Mouse (Mus musculus) macrophage (primary cell): ENCODE measurements around the gene Klf4. TPM values are rescaled to one million over a fixed set of nuclear protein-coding genes. Genes with fewer than 3 reads are reported as not detected.
A peak's percentile ranks its signal among the peaks of the same experiment; 100 is the strongest.

Source experiments
- H3K27ac ChIP-seq: fragments of 350-480 bp; formaldehyde crosslinking; 2 replicates; pipeline ENCODE4 v1.9.0; 2021
- H3K36me3 ChIP-seq: fragments of 350-480 bp; formaldehyde crosslinking; 2 replicates; pipeline ENCODE4 v1.9.0; 2021; ENCODE audit errors: inconsistent target
- H3K4me3 ChIP-seq: fragments of 350-480 bp; formaldehyde crosslinking; 2 replicates; pipeline ENCODE4 v1.9.0; 2021; ENCODE audit errors: inconsistent target
- H3K79me2 ChIP-seq: fragments of 350-480 bp; formaldehyde crosslinking; 2 replicates; pipeline ENCODE4 v1.9.0; 2021; ENCODE audit errors: inconsistent target
- WGBS: methylation state at CpG from one replicate; pipeline ENCODE4 v1.1.7; 2026; ENCODE audit warnings: inconsistent platforms; ENCODE audit not compliant: missing documents; 5-methylcytosine and 5-hydroxymethylcytosine counted together
- polyA plus RNA-seq: library from polyadenylated mRNA; stranded (reverse); fragments of 250-400 nt; gene quantifications from 3 replicates; pipeline ENCODE4 v1.2.4, GENCODE M21; 2018; ENCODE audit warnings: inconsistent platforms

The Klf4 gene
- polyA plus RNA-seq, 1 experiment from 2014 or later: 1.0 TPM

DNA sequence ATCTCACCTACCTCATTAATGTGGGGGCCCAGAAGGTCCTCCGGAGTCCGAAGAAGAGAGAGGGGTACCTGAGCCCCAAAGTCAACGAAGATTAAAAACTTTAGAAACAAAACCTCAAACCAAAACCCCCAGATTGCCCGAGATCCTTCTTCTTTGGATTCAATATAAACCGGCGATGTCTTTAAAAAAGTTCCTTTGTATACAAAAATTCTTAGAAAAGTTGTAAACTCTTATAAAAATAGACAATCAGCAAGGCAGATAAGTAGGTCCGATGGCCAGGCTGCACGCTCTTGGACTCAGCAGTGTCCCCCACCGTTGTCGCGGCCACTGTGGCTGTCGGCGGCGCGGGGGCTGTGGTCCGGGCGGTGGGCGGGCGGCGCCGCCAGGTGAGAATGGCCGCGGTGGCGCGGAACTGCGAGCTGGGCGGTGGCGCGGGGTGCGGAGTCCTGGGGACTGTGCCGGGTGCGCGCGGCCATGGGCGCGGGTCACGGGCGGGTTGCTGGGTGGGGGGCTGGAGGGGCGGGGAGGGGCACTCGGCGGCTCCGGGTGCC, 335 bp downstream of the Klf4 start:
- H3K79me2 ChIP-seq: no peaks in the 10 kb centered on the region
- H3K27ac ChIP-seq: no peak overlapping the region
- H3K4me3 ChIP-seq: peak overlapping the region; percentile 43
- under 1% methylated on average over 36 of the region's 42 CpGs for WGBS
- no peaks in the 10 kb centered on the region for H3K36me3 ChIP-seq

DNA sequence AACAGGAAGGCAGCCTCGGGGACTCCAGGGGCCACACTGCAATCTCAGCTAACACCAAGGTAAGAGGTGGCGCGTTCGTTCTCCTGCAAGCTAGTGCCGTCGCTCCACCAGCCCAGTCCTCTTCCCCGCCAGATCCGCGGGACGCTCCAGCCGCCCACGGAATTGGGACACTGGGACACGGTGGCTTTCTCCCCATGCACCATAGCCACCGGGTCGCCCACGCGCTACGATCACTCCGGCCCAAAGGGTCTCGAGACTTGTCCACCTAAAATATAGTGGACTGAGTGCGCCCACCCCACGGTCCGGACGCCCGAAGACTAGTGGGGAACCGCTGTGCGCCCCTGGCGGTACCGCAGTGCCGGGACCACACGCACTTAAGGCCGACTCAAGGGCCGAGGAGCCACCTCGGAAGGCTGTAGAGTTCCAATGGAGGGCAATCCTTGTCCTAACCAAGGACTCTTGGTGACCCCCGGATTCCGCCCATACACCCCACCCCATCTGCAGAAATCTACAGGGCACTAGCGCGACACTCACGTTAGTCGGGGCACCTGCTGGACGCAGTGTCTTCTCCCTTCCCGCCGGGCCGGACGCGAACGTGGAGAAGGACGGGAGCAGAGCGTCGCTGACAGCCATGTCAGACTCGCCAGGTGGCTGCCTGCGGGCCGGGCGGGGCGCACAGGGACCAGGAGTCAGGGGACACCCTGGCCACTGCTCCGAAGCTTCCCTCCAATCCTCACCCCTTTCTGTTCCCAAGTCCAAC, 990 bp downstream of the Klf4 start:
- no peak overlapping the region for H3K27ac ChIP-seq
- peak overlapping the region; percentile 43 for H3K4me3 ChIP-seq
- no peaks in the 10 kb centered on the region for H3K36me3 ChIP-seq
- H3K79me2 ChIP-seq: no peaks in the 10 kb centered on the region
- WGBS: 1% methylated on average over 56 of the region's 56 CpGs

DNA sequence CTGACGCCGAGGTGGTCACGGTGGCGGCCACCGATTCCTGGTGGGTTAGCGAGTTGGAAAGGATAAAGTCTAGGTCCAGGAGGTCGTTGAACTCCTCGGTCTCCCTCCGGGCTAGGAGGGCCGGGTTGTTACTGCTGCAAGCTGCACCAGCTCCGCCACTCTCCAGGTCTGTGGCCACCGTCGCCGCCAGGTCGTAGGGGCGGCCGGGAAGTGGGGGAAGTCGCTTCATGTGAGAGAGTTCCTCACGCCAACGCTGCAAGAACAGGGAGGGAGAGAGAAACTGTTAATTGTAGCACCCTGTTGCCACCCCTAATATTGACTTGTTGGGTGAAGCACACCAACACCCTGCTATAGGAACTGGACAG, 1.6 kb downstream of the Klf4 start:
- H3K79me2 ChIP-seq: no peaks in the 10 kb centered on the region
- H3K36me3 ChIP-seq: no peaks in the 10 kb centered on the region
- no peak overlapping the region for H3K27ac ChIP-seq
- H3K4me3 ChIP-seq: peak overlapping the region; percentile 43
- 3% methylated on average over 20 of the region's 20 CpGs for WGBS

DNA sequence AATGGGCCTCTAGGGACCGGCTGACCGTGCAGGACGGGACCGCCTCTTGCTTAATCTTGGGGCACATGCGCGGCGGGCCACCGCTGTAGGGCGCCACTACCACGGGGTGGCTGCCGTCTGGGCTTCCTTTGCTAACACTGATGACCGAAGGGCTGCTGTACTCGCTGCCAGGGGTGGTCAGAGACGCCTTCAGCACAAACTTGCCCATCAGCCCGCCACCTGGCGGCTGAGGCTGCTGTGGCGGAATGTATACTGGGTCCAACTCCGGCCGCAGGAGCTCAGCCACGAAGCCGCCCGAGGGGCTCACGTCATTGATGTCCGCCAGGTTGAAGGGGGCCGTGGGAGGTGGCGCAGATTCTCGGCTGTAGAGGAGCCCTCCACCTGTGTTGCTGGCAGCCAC, 2.0 kb downstream of the Klf4 start:
- WGBS: 4% methylated on average over 22 of the region's 27 CpGs
- H3K79me2 ChIP-seq: no peaks in the 10 kb centered on the region
- H3K27ac ChIP-seq: no peak overlapping the region
- no peak overlapping the region for H3K4me3 ChIP-seq
- no peaks in the 10 kb centered on the region for H3K36me3 ChIP-seq

DNA sequence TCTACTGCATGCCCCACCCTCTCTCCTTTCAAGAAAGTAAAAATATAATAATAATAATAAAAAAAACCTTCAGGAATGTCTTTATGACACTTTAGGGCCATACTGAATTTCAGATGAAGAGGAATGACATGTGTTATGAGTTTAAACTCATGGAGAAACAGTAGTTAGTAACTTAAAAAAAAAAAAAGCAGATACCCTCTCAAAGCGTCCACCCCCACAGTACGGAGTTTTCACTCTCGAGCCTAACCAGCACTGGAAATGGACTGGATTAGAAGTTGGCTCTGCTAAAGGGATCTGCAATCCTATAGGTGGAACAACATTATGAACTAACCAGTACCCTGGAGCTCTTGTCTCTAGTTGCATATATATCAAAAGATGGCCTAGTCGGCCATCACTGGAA, 3.9 kb downstream of the Klf4 start:
- 95% methylated on average over 3 of the region's 4 CpGs for WGBS
- Histone ChIP-seq H3K4me3 (no peak overlapping the region), H3K79me2 (no peaks in the 10 kb centered on the region), H3K27ac (no peak overlapping the region), H3K36me3 (no peaks in the 10 kb centered on the region)

DNA sequence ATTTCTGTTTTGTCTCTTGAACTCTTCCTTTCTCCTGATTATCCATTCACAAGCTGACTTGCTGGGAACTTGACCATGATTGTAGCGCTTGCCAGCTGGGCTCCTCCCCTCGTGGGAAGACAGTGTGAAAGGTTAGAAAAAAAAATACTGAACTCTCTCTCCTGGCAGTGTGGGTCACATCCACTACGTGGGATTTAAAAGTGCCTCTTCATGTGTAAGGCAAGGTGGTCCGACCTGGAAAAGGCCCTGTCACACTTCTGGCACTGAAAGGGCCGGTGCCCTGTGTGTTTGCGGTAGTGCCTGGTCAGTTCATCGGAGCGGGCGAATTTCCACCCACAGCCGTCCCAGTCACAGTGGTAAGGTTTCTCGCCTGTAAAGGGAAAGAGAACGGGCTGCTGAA, 4.3 kb downstream of the Klf4 start:
- WGBS: 87% methylated on average over 12 of the region's 12 CpGs

DNA sequence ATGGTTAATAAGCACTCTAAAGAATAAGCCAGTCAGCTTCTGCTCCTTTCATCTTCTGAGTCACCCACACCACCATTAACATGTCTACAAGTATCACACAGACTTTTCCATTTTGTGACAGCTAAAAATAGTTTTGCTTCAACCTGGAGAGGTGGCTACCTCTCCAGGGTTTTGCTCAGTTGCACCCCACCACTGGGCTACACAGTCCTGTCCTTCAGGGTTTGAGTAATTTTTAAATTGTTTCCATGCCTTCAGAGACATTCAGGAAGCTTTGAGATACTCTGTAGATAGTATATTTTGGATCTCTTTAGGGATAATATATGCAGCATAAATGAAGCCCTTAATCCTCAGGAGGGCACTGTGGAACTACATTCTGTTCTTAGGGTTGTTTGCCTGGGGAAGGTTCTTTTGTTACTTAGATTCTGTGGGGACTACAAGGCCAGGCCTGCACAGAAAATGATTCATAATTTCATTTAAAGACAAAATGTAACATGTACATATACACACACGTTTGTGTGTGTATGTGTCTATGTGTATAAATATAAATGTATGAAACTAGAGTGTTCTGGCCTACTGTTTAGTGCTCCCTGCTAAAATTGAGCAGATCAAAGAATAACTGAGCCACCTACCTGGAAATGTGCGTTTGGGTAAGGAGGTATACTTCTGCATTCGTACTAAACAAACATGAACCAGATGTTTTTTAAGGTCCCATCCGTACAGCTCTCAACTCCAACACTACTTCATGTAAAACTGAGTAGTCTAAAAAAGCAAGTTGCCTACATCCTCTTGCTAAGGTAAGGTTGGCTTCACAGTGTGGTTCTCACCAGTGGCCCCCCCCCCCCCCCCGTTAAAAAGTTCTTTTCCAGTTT, 5.8 kb downstream of the Klf4 start:
- H3K36me3 ChIP-seq: no peaks in the 10 kb centered on the region
- H3K27ac ChIP-seq: no peak overlapping the region
- H3K4me3 ChIP-seq: no peak overlapping the region
- no peaks in the 10 kb centered on the region for H3K79me2 ChIP-seq
- 88% methylated on average over 4 of the region's 5 CpGs for WGBS

More for the DNA sequence above, 4.3 kb downstream of the Klf4 start:
- no peaks in the 10 kb centered on the region for H3K36me3 ChIP-seq
- no peaks in the 10 kb centered on the region for H3K79me2 ChIP-seq
- no peak overlapping the region for H3K4me3 ChIP-seq
- H3K27ac ChIP-seq: no peak overlapping the region

DNA sequence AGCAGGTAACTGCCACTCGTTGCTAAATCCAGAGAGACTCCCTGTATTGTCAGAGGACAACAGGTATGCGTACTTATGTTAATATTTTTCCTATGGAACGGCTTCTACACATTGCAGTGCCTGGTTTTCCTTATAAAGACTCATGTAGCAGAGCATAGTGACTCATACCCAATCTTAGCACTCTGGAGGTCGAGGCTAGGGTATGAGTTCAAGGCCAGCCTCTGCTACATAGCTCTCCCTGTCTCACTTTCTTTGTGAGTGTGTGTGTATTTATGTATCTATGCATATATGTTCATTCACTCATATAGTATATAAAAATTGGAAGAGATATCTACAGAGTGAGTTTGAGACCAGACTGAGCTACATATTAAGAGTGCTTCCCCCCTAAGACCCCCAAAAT, 8.3 kb downstream of the Klf4 start:
- no peaks in the 10 kb centered on the region for H3K79me2 ChIP-seq
- WGBS: 81% methylated on average over 4 of the region's 4 CpGs
- no peak overlapping the region for H3K27ac ChIP-seq
- no peaks in the 10 kb centered on the region for H3K36me3 ChIP-seq
- H3K4me3 ChIP-seq: no peak overlapping the region

DNA sequence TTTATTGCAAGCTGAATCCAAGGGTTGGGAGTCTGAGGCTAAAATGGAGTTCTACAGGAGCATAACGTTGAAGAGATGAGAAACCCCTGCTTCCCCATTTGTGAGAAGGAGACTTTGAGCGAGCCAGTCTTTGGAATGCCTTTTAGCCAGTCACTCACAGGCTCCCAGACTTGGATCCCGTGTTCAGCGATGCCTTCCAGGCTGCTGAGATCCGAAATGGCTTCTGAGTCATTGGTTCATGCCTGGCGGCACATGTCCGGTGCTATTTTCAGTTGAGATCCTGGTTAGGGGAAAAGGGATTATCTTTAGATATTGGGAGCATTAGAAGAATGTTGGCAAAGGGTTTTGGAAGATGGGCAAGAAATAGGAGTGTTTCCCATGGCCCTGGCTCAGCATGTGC, 14.8 kb downstream of the Klf4 start:
- Histone ChIP-seq H3K4me3 (no peak overlapping the region), H3K36me3 (no peaks in the 10 kb centered on the region), H3K27ac (no peak overlapping the region), H3K79me2 (no peaks in the 10 kb centered on the region)
- 84% methylated on average over 7 of the region's 7 CpGs for WGBS

DNA sequence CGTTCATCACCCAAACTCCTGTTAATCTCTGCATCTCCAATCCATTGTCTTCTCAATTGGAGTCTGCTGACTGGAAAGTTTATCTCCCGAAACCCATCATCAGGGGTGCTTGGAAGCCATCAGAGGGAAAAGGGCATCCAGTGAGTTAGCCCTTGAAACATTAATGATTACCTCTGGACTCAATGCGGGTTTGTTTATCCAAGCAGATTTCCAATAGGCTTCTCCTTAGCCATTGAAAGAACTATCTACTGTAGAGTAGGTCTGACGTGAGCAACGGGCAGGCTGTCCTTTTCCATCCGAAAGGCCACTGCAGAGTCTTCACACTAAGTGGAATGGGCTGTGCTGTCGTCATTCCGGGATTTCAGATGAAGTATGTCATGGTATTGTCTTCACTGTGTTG, 16.2 kb downstream of the Klf4 start:
- Histone ChIP-seq H3K4me3 (no peak overlapping the region), H3K36me3 (no peaks in the 10 kb centered on the region), H3K27ac (no peak overlapping the region), H3K79me2 (no peaks in the 10 kb centered on the region)
- WGBS: 95% methylated on average over 8 of the region's 8 CpGs

DNA sequence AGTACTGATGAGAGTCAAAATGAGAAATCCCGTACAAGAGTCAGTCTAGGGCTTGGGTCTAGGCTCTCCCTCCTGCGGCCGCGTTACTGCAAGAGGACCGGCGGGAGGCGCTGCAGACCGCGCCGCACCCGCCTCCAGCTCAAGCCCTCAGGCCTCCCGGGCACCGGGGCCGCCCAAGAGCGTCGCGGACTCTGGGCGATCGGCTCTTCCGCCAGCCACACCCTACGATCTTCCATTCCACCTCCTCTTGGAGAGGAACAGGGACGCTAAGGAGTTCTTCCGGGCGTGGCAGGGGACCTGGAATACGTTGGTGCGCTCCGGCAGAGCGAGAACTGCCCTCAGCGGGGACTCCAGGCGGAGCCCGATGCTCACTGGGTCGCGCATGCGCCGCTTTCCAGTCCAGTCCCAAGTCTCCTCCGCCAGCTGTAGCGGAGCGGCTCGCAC, 17.5 kb downstream of the Klf4 start:
- H3K36me3 ChIP-seq: no peaks in the 10 kb centered on the region
- WGBS: under 1% methylated on average over 38 of the region's 39 CpGs
- no peak overlapping the region for H3K27ac ChIP-seq
- H3K79me2 ChIP-seq: no peaks in the 10 kb centered on the region
- peak overlapping the region; percentile 25 for H3K4me3 ChIP-seq

DNA sequence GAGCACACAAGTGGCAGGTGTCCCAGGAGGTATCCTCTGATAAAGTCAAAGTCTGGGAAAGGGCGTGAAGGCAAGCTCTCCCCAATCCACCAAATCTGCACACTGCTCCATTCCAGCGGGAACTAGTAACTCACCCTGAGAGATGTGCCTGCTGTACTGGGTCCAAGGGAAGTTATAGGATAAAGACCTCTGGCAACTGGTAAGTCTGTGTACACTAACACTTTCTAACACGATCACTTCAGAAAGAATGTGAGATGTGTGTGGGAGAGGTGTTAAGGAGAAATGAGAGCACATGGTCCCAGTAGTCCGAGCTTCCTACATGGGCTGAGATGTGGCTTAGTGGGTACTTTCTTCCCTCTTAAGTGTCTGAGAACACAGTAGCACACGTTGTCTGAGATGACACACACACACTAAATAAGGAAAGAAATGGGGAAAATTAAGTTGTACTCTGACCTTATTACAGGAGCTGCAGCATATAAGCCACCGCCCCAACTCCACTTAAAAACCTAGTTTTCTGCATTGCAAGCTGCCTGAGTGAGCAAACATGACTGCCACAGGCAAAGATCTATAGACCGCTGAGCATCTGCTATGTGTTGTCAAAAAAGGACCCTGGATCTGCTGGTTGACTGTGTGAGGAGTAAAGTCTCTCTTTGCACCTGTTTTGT, 18.5 kb downstream of the Klf4 start:
- whole genome bisulfite sequencing: 92% methylated on average over 7 of the region's 7 CpGs
- no peaks in the 10 kb centered on the region for H3K36me3 ChIP-seq
- no peaks in the 10 kb centered on the region for H3K79me2 ChIP-seq
- H3K4me3 ChIP-seq: no peak overlapping the region
- no peak overlapping the region for H3K27ac ChIP-seq

DNA sequence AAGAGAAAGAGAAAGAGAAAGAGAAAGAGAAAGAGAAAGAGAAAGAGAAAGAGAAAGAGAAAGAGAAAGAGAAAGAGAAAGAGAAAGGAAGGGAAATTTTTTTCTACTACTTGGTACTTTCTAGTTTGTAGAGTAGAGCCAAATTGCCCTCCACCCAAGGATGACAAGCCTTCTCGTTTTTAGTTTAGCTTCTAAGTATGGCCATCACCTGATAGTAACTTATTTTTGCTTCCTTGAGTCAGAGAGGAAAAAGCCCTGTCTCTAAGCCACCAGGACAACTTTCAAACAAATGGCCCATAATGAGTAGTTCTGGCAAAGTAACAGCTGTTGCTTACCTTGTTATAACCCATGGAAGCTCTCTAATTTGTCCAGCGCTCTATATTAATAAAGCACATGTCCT, 20.9 kb downstream of the Klf4 start:
- WGBS: 88% methylated on average over 2 of the region's 2 CpGs
- no peak overlapping the region for H3K27ac ChIP-seq
- H3K36me3 ChIP-seq: no peaks in the 10 kb centered on the region
- H3K79me2 ChIP-seq: no peaks in the 10 kb centered on the region
- no peak overlapping the region for H3K4me3 ChIP-seq

DNA sequence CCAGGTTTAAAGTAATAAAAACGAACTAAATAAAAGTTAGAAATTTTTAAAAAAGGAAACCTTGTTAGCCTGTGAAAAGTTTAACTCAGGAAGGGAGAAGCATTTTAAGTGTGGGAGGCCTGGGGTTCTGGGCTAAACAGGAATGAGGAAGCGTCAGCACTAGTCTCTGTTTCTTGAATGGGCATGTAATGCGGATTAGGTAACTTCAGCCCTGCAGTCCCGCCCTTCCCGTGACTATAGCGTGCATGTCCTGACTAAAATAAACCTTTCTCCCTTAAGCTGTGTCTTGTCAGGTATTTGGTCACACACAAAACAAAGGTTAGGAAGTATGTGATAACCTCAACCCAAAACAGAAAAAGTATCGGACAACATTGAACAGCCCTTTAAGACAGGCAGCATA, 23.6 kb downstream of the Klf4 start:
- Histone ChIP-seq H3K79me2 (no peaks in the 10 kb centered on the region), H3K27ac (no peak overlapping the region), H3K36me3 (no peaks in the 10 kb centered on the region), H3K4me3 (no peak overlapping the region)
- 73% methylated on average over 7 of the region's 7 CpGs for WGBS

DNA sequence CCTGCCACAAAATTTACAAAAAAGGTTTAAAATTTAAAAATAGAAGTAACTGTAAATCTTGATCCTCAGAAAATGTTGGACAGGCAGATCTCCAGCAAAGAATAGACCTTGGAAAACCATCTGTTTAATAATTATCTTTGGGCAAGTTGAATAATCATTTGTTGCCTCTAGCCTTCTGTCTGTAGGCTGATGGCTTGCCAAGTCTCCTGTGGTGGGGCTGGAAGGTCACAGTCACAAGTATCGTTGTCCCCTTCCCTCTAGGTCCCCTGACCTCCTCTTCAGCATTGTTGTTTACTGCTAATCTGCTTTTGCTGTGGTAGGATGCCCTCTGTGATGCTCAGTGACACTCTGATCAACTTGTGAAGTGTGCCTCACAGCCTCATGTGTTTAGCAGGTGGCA, 33.6 kb downstream of the Klf4 start:
- 73% methylated on average over 1 of the region's 1 CpGs for WGBS
- Histone ChIP-seq H3K79me2 (no peaks in the 10 kb centered on the region), H3K27ac (no peak overlapping the region), H3K4me3 (no peak overlapping the region), H3K36me3 (no peaks in the 10 kb centered on the region)
